Mouse (Mus musculus): ENCODE results near the gene 4930568D16Rik. TPM values are rescaled to one million over a fixed set of nuclear protein-coding genes. Genes with fewer than 3 reads are reported as not detected.

4930568D16Rik gene
- polyA plus RNA-seq, 1 experiment from 2014 or later: not detected

GRCm38 (mm10) chr2:35325930-35326329 lies 41.6 kb downstream of the 4930568D16Rik start:
- H3K27me3 ChIP-seq (ENCODE audit: control insufficient read depth, insufficient read depth, low read depth, low read length): no peaks in the 10 kb centered on the region
- H3K4me1 ChIP-seq (ENCODE audit: control insufficient read depth, low read depth, low read length): peaks cover 86% of the 10 kb centered on the region
- peak; percentile 64 for ATAC-seq (ENCODE audit: low read depth)
- H3K4me3 ChIP-seq (ENCODE audit: low read depth, low read length): peak overlapping the region; percentile 30
- 42% methylated on average over 10 of the region's 10 CpGs for WGBS (ENCODE audit: insufficient replicate concordance)
- no peaks in the 10 kb centered on the region for H3K9me3 ChIP-seq (replicated peaks; ENCODE audit: control insufficient read depth, low read length)
- H3K9ac ChIP-seq (ENCODE audit: low read depth, low read length): peak overlapping the region; percentile 47
- peaks cover 54% of the 10 kb centered on the region for H3K36me3 ChIP-seq (ENCODE audit: control insufficient read depth, insufficient read depth)
- peak overlapping the region; percentile 77 for H3K4me2 ChIP-seq (ENCODE audit: low read depth, low read length)
- peak overlapping the region; percentile 86 for H3K27ac ChIP-seq (ENCODE audit: low read length)

GRCm38 (mm10) chr2:35322404-35323164 lies 44.9 kb downstream of the 4930568D16Rik start:
- WGBS (ENCODE audit: insufficient replicate concordance): 55% methylated on average over 10 of the region's 10 CpGs
- peak; percentile 75 for ATAC-seq (ENCODE audit: low read depth)
- peak overlapping the region; percentile 82 for H3K27ac ChIP-seq (ENCODE audit: low read length)
- peaks cover 92% of the 10 kb centered on the region for H3K4me1 ChIP-seq (ENCODE audit: control insufficient read depth, low read depth, low read length)
- H3K4me3 ChIP-seq (ENCODE audit: low read depth, low read length): peak overlapping the region; percentile 31
- H3K4me2 ChIP-seq (ENCODE audit: low read depth, low read length): peak overlapping the region; percentile 66
- H3K9me3 ChIP-seq (replicated peaks; ENCODE audit: control insufficient read depth, low read length): no peaks in the 10 kb centered on the region
- H3K27me3 ChIP-seq (ENCODE audit: control insufficient read depth, insufficient read depth, low read depth, low read length): no peaks in the 10 kb centered on the region
- H3K36me3 ChIP-seq (ENCODE audit: control insufficient read depth, insufficient read depth): peaks cover 77% of the 10 kb centered on the region
- H3K9ac ChIP-seq (ENCODE audit: low read depth, low read length): peak overlapping the region; percentile 53

GRCm38 (mm10) chr2:35320399-35320798 lies 47.1 kb downstream of the 4930568D16Rik start:
- Histone ChIP-seq H3K27ac (ENCODE audit: low read length) (no peak overlapping the region), H3K9me3 (replicated peaks; ENCODE audit: control insufficient read depth, low read length) (no peaks in the 10 kb centered on the region), H3K27me3 (ENCODE audit: control insufficient read depth, insufficient read depth, low read depth, low read length) (no peaks in the 10 kb centered on the region), H3K36me3 (ENCODE audit: control insufficient read depth, insufficient read depth) (peaks cover 91% of the 10 kb centered on the region), H3K9ac (ENCODE audit: low read depth, low read length) (no peak overlapping the region), H3K4me3 (ENCODE audit: low read depth, low read length) (no peak overlapping the region), H3K4me1 (ENCODE audit: control insufficient read depth, low read depth, low read length) (peaks cover 79% of the 10 kb centered on the region), H3K4me2 (ENCODE audit: low read depth, low read length) (no peak overlapping the region)
- ATAC-seq (ENCODE audit: low read depth): no peak
- WGBS (ENCODE audit: insufficient replicate concordance): 91% methylated on average over 15 of the region's 15 CpGs

GRCm38 (mm10) chr2:35318405-35318804 lies 49.1 kb downstream of the 4930568D16Rik start:
- peaks cover 90% of the 10 kb centered on the region for H3K36me3 ChIP-seq (ENCODE audit: control insufficient read depth, insufficient read depth)
- no peaks in the 10 kb centered on the region for H3K9me3 ChIP-seq (replicated peaks; ENCODE audit: control insufficient read depth, low read length)
- H3K27me3 ChIP-seq (ENCODE audit: control insufficient read depth, insufficient read depth, low read depth, low read length): no peaks in the 10 kb centered on the region
- no peak overlapping the region for H3K4me3 ChIP-seq (ENCODE audit: low read depth, low read length)
- ATAC-seq (ENCODE audit: low read depth): peak; percentile 54
- peak overlapping the region; percentile 82 for H3K27ac ChIP-seq (ENCODE audit: low read length)
- H3K4me1 ChIP-seq (ENCODE audit: control insufficient read depth, low read depth, low read length): peaks cover 59% of the 10 kb centered on the region
- peak overlapping the region; percentile 41 for H3K4me2 ChIP-seq (ENCODE audit: low read depth, low read length)
- peak overlapping the region; percentile 42; the same call in 1 of the 2 replicates for H3K9ac ChIP-seq (ENCODE audit: low read depth, low read length)
- WGBS (ENCODE audit: insufficient replicate concordance): 30% methylated on average over 12 of the region's 12 CpGs

- H3K36me3 ChIP-seq (ENCODE audit: control insufficient read depth, insufficient read depth): peaks cover 90% of the 10 kb centered on the region
These were observed 49.9 kb downstream of the 4930568D16Rik start for GRCm38 (mm10) chr2:35317604-35318003.

GRCm38 (mm10) chr2:35314300-35314699 lies 53.2 kb downstream of the 4930568D16Rik start:
- no peak overlapping the region for H3K9ac ChIP-seq (ENCODE audit: low read depth, low read length)
- H3K4me3 ChIP-seq (ENCODE audit: low read depth, low read length): no peak overlapping the region
- H3K36me3 ChIP-seq (ENCODE audit: control insufficient read depth, insufficient read depth): peaks cover 59% of the 10 kb centered on the region
- no peak overlapping the region for H3K4me2 ChIP-seq (ENCODE audit: low read depth, low read length)
- WGBS (ENCODE audit: insufficient replicate concordance): 68% methylated on average over 3 of the region's 3 CpGs
- no peak for ATAC-seq (ENCODE audit: low read depth)
- H3K27ac ChIP-seq (ENCODE audit: low read length): no peak overlapping the region
- no peaks in the 10 kb centered on the region for H3K27me3 ChIP-seq (ENCODE audit: control insufficient read depth, insufficient read depth, low read depth, low read length)
- H3K4me1 ChIP-seq (ENCODE audit: control insufficient read depth, low read depth, low read length): peaks cover 29% of the 10 kb centered on the region
- no peaks in the 10 kb centered on the region for H3K9me3 ChIP-seq (replicated peaks; ENCODE audit: control insufficient read depth, low read length)

More at GRCm38 (mm10) chr2:35317604-35318003, 49.9 kb downstream of the 4930568D16Rik start:
- peak; percentile 82 for ATAC-seq (ENCODE audit: low read depth)
- 14% methylated on average over 4 of the region's 4 CpGs for WGBS (ENCODE audit: insufficient replicate concordance)
- Histone ChIP-seq H3K27me3 (ENCODE audit: control insufficient read depth, insufficient read depth, low read depth, low read length) (no peaks in the 10 kb centered on the region), H3K27ac (ENCODE audit: low read length) (peak overlapping the region; percentile 82), H3K9me3 (replicated peaks; ENCODE audit: control insufficient read depth, low read length) (no peaks in the 10 kb centered on the region), H3K4me2 (ENCODE audit: low read depth, low read length) (peak overlapping the region; percentile 41), H3K4me3 (ENCODE audit: low read depth, low read length) (no peak overlapping the region; the same call in 1 of the 2 replicates), H3K9ac (ENCODE audit: low read depth, low read length) (no peak overlapping the region), H3K4me1 (ENCODE audit: control insufficient read depth, low read depth, low read length) (peaks cover 51% of the 10 kb centered on the region)

- WGBS (ENCODE audit: insufficient replicate concordance): 66% methylated on average over 4 of the region's 4 CpGs
- Histone ChIP-seq H3K4me1 (ENCODE audit: control insufficient read depth, low read depth, low read length) (peaks cover 5% of the 10 kb centered on the region), H3K4me3 (ENCODE audit: low read depth, low read length) (no peak overlapping the region), H3K9ac (ENCODE audit: low read depth, low read length) (no peak overlapping the region), H3K36me3 (ENCODE audit: control insufficient read depth, insufficient read depth) (peaks cover 24% of the 10 kb centered on the region), H3K4me2 (ENCODE audit: low read depth, low read length) (no peak overlapping the region), H3K27ac (ENCODE audit: low read length) (no peak overlapping the region), H3K9me3 (replicated peaks; ENCODE audit: control insufficient read depth, low read length) (no peaks in the 10 kb centered on the region), H3K27me3 (ENCODE audit: control insufficient read depth, insufficient read depth, low read depth, low read length) (no peaks in the 10 kb centered on the region)
- no peak for ATAC-seq (ENCODE audit: low read depth)
These were observed 57.5 kb downstream of the 4930568D16Rik start for GRCm38 (mm10) chr2:35309906-35310493.

GRCm38 (mm10) chr2:35308166-35308565 lies 59.4 kb downstream of the 4930568D16Rik start:
- Histone ChIP-seq H3K27me3 (ENCODE audit: control insufficient read depth, insufficient read depth, low read depth, low read length) (no peaks in the 10 kb centered on the region), H3K27ac (ENCODE audit: low read length) (no peak overlapping the region), H3K36me3 (ENCODE audit: control insufficient read depth, insufficient read depth) (peaks cover 7% of the 10 kb centered on the region), H3K4me3 (ENCODE audit: low read depth, low read length) (no peak overlapping the region), H3K9ac (ENCODE audit: low read depth, low read length) (no peak overlapping the region), H3K4me1 (ENCODE audit: control insufficient read depth, low read depth, low read length) (peaks cover 5% of the 10 kb centered on the region), H3K9me3 (replicated peaks; ENCODE audit: control insufficient read depth, low read length) (no peaks in the 10 kb centered on the region), H3K4me2 (ENCODE audit: low read depth, low read length) (no peak overlapping the region)
- ATAC-seq (ENCODE audit: low read depth): no peak
- 19% methylated on average over 1 of the region's 1 CpGs for WGBS (ENCODE audit: insufficient replicate concordance)
